Mouse (Mus musculus) limb, embryonic 11.5 days (tissue): Measurements from ENCODE around the gene Scarf1. TPM values are rescaled to one million over a fixed set of nuclear protein-coding genes. Genes with fewer than 3 reads are reported as not detected.
"Not testable (repeated sequence)": the region's sequence is repeated elsewhere in the genome, so short reads cannot be mapped to it uniquely, and the experiment has no call there.

ENCODE experiments used
- ATAC-seq: fragments of 200-750 bp; cut with Nextera tagmentation; 2 replicates; pipeline ENCODE4 v1.8.0; 2017; ENCODE audit warnings: low read depth; ENCODE audit not compliant: insufficient number of reproducible peaks, low FRiP score, low TSS enrichment
- DNase-seq: peaks from one replicate; pipeline ENCODE4 v3.0.0-alpha.2; 2015; ENCODE audit warnings: low spot score
- H3K27ac ChIP-seq: fragments of 300-500 bp; sonication (generic); replicated peaks from 2 replicates; pipeline ENCODE4 v1.5.1; 2014; ENCODE audit warnings: low read depth, mild to moderate bottlenecking, low read length
- H3K27me3 ChIP-seq: fragments of 300-500 bp; sonication (generic); 2 replicates; pipeline ENCODE4 v1.6.1; 2014; ENCODE audit warnings: mild to moderate bottlenecking, low read length, mixed read lengths; ENCODE audit not compliant: control insufficient read depth, insufficient read depth
- H3K36me3 ChIP-seq: fragments of 300-500 bp; sonication (generic); 2 replicates; pipeline ENCODE4 v1.6.1; 2014; ENCODE audit warnings: mild to moderate bottlenecking, low read length, moderate library complexity, mixed read lengths; ENCODE audit not compliant: control insufficient read depth, insufficient read depth
- H3K4me1 ChIP-seq: fragments of 300-500 bp; sonication (generic); 2 replicates; pipeline ENCODE4 v1.6.1; 2014; ENCODE audit warnings: low read length, mixed read lengths; ENCODE audit not compliant: control insufficient read depth, insufficient read depth
- H3K4me2 ChIP-seq: fragments of 300-500 bp; sonication (generic); 2 replicates; pipeline ENCODE4 v1.6.1; 2014; ENCODE audit warnings: low read depth, mild to moderate bottlenecking, moderate library complexity; ENCODE audit not compliant: severe bottlenecking
- H3K4me3 ChIP-seq: fragments of 300-500 bp; sonication (generic); 2 replicates; pipeline ENCODE4 v1.5.1; 2014; ENCODE audit warnings: low read depth, low read length
- H3K9ac ChIP-seq: fragments of 300-500 bp; sonication (generic); 2 replicates; pipeline ENCODE4 v1.6.1; 2014; ENCODE audit warnings: mild to moderate bottlenecking, low read length
- H3K9me3 ChIP-seq: fragments of 300-500 bp; sonication (generic); 2 replicates; pipeline ENCODE4 v1.6.1; 2016; ENCODE audit warnings: low read length; ENCODE audit not compliant: control insufficient read depth
- WGBS: fragments of 180-500 bp; shearing (Covaris S2); extraction: QIAGEN DNeasy Blood & Tissue Kit; methylation state at CpG from one replicate; pipeline ENCODE4 v1.1.7; 2014; 5-methylcytosine and 5-hydroxymethylcytosine counted together
- polyA plus RNA-seq: library from polyadenylated mRNA; unstranded; fragments of >200 nt; fragmentation: Nextera tagmentation; extraction: Ambion mirVana; gene quantifications from 2 replicates; pipeline ENCODE4 v1.2.1, GENCODE M21; 2014

The Scarf1 gene
- polyA plus RNA-seq, 1 experiment from 2014 or later: 4.5 TPM

DNA sequence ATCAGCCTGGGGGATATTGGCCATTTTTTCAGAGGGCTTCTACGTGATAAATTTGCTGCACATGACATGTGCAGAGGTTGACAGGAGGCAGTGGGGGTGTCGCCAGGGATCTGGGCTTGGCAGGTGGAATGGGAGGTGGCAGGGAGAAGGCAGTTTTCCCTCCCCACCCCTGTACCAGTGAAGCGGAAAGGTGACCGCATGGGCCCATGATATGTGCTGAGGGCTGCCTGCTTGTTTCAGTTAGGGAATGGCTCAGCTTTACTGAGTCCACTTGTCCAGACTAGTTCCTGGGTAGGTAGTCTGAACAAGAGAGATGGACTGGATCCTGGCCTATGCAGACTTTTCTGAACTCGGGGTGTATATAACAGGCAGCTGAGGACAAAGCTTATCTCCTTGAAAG, 38.0 kb downstream of the Scarf1 start:
- H3K27ac ChIP-seq: no peak overlapping the region
- H3K27me3 ChIP-seq: no peaks in the 10 kb centered on the region
- no peak overlapping the region for H3K9ac ChIP-seq
- H3K36me3 ChIP-seq: no peaks in the 10 kb centered on the region
- DNase-seq: no peak
- no peak for ATAC-seq
- peaks cover 5% of the 10 kb centered on the region for H3K4me1 ChIP-seq
- H3K9me3 ChIP-seq: no peaks in the 10 kb centered on the region
- no peak overlapping the region for H3K4me2 ChIP-seq
- no peak overlapping the region for H3K4me3 ChIP-seq
- 89% methylated on average over 5 of the region's 5 CpGs for WGBS

DNA sequence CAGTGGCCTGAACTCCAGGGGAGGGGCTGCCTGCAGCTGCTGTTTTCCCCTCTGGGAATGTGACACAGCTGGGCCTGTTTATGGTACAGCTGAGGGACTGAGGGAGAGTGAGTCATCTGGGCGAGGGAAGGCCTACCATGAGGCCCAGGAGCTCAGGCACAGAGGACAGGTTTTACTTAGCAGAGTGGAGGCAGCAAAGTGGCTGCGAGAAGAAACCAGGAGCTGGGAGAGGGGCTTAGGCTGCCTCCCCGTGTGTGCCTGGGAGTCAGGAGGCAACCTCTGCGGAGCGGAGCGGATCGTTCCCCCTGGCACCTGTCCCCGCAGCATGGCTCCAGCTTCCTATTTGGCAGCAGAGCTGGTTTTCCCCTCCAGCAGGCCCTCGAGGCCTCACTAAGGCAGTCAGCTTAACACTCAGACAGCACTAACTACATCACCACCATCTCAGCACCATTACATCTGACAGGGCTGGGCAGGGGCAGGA, 38.7 kb downstream of the Scarf1 start:
- WGBS: 67% methylated on average over 9 of the region's 9 CpGs
- no peak overlapping the region for H3K4me2 ChIP-seq
- no peak for ATAC-seq
- DNase-seq: no peak
- no peaks in the 10 kb centered on the region for H3K9me3 ChIP-seq
- no peak overlapping the region for H3K9ac ChIP-seq
- H3K36me3 ChIP-seq: no peaks in the 10 kb centered on the region
- no peaks in the 10 kb centered on the region for H3K27me3 ChIP-seq
- H3K4me3 ChIP-seq: no peak overlapping the region
- H3K4me1 ChIP-seq: peaks cover 5% of the 10 kb centered on the region
- H3K27ac ChIP-seq: peak overlapping the region; percentile 37; the same call in 1 of the 2 replicates

DNA sequence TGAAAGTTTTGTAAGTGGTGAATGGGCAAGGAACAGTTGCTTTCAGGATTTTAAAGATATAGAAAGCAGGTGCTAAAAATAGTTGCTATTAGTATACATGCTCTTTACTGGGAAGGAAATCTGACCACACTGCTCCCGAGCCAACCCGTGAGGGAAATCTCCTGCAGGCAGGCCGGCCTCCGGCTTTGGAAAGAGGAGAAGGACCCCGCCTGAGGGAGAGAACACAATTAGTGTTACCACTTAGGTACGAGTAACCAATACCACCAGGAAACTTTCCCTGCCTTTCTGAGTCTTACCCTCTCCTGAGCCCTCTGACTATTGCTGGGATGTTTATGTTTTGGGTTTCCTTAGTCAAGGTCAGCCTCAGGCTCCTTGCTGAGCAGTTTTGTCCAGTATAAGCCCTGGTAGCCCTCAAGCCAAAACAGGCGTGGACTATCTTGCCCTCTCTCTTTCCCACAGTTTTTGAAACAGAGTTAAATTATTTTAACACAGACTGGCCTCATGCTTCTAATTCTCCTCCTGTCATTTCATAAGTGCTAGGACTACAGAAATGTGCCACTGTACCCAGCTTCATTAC, 39.7 kb downstream of the Scarf1 start:
- H3K4me3 ChIP-seq: no peak overlapping the region
- no peaks in the 10 kb centered on the region for H3K27me3 ChIP-seq
- H3K4me1 ChIP-seq: peaks cover 5% of the 10 kb centered on the region
- 47% methylated on average over 7 of the region's 7 CpGs for WGBS
- ATAC-seq (no peak), DNase-seq (no peak)
- no peaks in the 10 kb centered on the region for H3K36me3 ChIP-seq
- H3K4me2 ChIP-seq: no peak overlapping the region
- no peak overlapping the region for H3K9ac ChIP-seq
- no peak overlapping the region for H3K27ac ChIP-seq
- H3K9me3 ChIP-seq: no peaks in the 10 kb centered on the region

DNA sequence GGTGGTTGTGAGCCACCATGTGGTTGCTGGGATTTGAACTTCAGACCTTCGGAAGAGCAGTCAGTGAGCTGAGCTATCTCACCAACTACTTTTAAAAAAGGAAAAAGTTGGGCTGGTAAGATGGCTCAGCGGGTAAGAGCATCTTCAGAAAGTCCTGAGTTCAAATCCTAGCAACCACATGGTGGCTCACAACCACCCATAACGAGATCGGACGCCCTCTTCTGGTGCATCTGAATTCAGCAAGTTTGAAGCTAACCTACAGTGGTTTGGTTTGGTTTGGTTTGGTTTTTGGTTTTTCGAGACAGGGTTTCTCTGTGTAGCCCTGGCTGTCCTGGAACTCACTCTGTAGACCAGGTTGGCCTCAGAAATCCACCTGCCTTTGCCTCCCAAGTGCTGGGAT, 42.7 kb downstream of the Scarf1 start:
- H3K27ac ChIP-seq, H3K36me3 ChIP-seq, H3K4me1 ChIP-seq, H3K9ac ChIP-seq, H3K27me3 ChIP-seq, H3K4me3 ChIP-seq, ATAC-seq, H3K9me3 ChIP-seq, DNase-seq, H3K4me2 ChIP-seq: not testable (repeated sequence)
- WGBS: 92% methylated on average over 6 of the region's 6 CpGs

DNA sequence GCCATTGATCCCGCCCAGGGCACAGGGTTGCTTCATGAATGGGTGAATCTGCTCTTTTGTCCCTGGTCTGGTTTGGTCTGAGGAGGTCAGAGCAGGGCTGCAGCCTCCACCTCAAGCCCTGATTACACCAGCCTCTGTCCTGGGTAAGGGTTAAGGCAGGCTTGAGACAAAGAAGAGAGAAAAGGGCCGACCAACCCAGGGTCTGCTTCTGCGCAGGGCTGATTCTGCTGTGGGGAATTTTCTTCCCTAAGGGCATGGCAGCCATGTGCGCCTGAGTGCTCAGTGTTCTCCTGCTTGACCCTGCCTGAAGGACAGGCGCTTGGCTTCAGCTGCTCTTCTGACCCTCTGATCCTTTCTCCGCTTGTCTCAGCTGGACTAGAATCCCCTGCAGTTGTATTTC, 43.8 kb downstream of the Scarf1 start:
- DNase-seq: no peak
- Histone ChIP-seq H3K36me3 (no peaks in the 10 kb centered on the region), H3K4me1 (peaks cover 4% of the 10 kb centered on the region), H3K9me3 (no peaks in the 10 kb centered on the region), H3K27ac (no peak overlapping the region), H3K4me2 (no peak overlapping the region), H3K4me3 (no peak overlapping the region), H3K27me3 (no peaks in the 10 kb centered on the region), H3K9ac (no peak overlapping the region)
- 88% methylated on average over 6 of the region's 6 CpGs for WGBS
- no peak for ATAC-seq

DNA sequence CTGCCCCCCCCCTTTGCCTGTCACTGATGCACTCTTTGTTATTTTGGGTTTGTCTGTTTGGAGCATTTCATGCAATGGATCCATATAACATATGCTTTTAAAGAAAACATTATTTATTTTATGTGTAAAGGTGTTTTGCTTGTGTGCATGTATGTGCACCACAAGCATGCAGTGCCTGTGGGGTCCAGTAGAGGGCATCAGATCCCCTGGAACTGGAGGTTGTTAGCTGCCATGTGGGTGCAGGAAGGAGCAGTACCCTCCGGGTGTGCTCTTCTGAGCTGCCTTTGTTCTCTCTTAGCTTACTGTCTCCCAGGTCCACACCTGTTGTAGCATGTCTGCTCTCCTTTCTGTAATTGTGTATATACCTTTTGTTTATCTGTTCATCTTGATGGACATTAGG, 44.8 kb downstream of the Scarf1 start:
- Histone ChIP-seq H3K4me1 (no peaks in the 10 kb centered on the region), H3K9ac (no peak overlapping the region), H3K9me3 (no peaks in the 10 kb centered on the region), H3K27ac (no peak overlapping the region), H3K4me2 (no peak overlapping the region), H3K4me3 (no peak overlapping the region), H3K36me3 (no peaks in the 10 kb centered on the region), H3K27me3 (no peaks in the 10 kb centered on the region)
- DNase-seq: no peak
- WGBS: 100% methylated on average over 1 of the region's 1 CpGs
- no peak for ATAC-seq

DNA sequence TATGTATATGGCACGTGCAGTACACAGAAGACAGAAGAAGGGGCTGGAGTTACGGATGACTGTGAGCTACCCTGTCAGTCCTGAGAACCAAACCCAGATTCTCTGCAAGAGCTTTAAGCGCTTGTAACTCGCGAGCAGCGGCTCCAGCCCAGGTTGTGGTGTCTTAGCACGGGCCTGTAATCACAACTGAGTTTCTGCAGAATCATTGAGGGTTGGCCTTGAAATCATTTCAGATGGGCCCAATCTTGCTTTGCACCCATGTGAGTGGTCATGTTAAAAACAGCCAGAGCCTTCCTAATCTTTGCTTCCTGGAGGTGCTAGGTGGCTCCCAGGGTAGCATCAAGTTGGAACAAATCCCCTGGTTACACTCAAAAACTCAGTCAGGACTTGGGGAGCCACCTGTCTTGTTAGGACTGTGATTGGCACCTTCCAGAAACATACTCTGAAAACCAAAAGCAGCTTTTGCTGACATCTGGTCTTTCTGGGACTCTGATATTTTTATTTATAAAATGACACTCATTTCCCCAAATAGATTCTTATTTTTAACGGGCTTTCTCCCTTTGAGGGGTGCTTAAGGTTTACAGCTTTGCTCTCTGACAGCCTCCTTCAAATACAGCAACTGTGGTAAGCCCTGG, 46.6 kb downstream of the Scarf1 start:
- H3K4me3 ChIP-seq: no peak overlapping the region
- ATAC-seq (no peak), DNase-seq (no peak)
- no peak overlapping the region for H3K9ac ChIP-seq
- H3K4me2 ChIP-seq: no peak overlapping the region
- no peaks in the 10 kb centered on the region for H3K4me1 ChIP-seq
- H3K27me3 ChIP-seq: no peaks in the 10 kb centered on the region
- no peak overlapping the region for H3K27ac ChIP-seq
- H3K36me3 ChIP-seq: no peaks in the 10 kb centered on the region
- whole genome bisulfite sequencing: 90% methylated on average over 8 of the region's 8 CpGs
- no peaks in the 10 kb centered on the region for H3K9me3 ChIP-seq

DNA sequence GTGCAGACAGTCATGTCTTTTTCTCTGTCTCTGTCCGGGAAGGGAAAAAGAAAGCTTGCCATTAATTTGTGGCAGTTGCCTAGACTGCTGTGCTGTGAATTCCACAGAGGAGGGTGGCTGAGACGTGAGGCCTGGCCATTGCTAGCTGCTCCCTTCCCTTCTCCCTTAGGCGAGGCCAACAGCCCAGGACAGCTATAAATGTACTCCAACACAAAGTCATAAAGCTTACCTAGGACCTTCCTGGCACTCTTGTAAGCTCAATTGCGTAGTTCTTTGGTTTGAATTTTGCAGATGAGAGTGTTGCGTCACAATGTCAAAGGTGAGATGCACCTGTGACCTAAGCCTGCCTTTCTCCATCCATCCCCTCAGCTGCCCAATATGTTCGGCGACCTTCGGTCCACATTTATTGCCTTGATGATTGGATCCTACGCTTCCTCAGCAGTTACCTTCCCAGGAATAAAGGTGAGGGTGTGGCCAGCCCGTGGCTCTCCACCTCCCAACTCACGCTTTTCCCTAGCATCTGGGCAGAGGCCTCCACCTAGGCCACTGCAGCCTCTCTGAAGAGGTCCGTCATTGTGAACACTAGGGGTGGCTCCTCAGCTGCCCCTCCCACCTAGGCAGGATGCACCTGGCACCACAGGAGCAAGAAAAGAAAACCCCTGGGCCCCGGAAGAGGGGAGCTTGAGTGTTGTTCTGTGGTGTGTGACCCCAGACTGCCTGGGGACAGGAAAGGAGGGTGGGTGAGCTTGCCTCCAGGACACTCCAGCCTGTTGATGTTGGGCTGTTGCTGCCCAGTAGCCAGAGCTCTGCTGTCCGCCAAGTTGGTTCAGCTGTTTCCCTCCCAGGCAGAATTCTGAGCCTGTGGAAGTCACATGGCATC, 47.4 kb downstream of the Scarf1 start:
- WGBS: 77% methylated on average over 14 of the region's 14 CpGs
- DNase-seq: no peak
- no peak overlapping the region for H3K4me3 ChIP-seq
- H3K27me3 ChIP-seq: no peaks in the 10 kb centered on the region
- no peak for ATAC-seq
- no peak overlapping the region for H3K9ac ChIP-seq
- H3K4me2 ChIP-seq: no peak overlapping the region
- no peaks in the 10 kb centered on the region for H3K4me1 ChIP-seq
- no peak overlapping the region for H3K27ac ChIP-seq
- H3K9me3 ChIP-seq: no peaks in the 10 kb centered on the region
- no peaks in the 10 kb centered on the region for H3K36me3 ChIP-seq
